Mouse (Mus musculus) adipocyte (in vitro differentiated cells): ENCODE data around the gene Prm3.

ENCODE experiments used
- DNase-seq: peaks from one replicate; pipeline ENCODE4 v3.0.0-alpha.2; 2016; ENCODE audit warnings: low spot score

Prm3 gene

GRCm38 (mm10) chr16:10796034-10796433, 5.3 kb upstream of the Prm3 start, which contains the start of gene Prm2:
Gene Prm2, minus strand, starts transcription at chr16:10796134.
- DNase-seq = no peak

GRCm38 (mm10) chr16:10788866-10789265, 1.8 kb downstream of the Prm3 start:
- DNase-seq = no peak

- DNase-seq = no peak
Observed at GRCm38 (mm10) chr16:10788271-10788670, 2.4 kb downstream of the Prm3 start, which contains the start of gene Tnp2. Gene Tnp2, minus strand, starts transcription at chr16:10788660.

- no peak for DNase-seq
Observed at GRCm38 (mm10) chr16:10787548-10788058, 3.1 kb downstream of the Prm3 start.

GRCm38 (mm10) chr16:10786782-10787547, 3.7 kb downstream of the Prm3 start:
- DNase-seq = peak; percentile 36

GRCm38 (mm10) chr16:10786288-10786687, 4.4 kb downstream of the Prm3 start:
- peak; percentile 96 for DNase-seq

- peak; percentile 96 for DNase-seq
Observed at GRCm38 (mm10) chr16:10785371-10786231, 5.1 kb downstream of the Prm3 start, which contains the start of gene Socs1. Gene Socs1, minus strand, starts transcription at chr16:10785536.

- DNase-seq = peak; percentile 89
Observed at GRCm38 (mm10) chr16:10784793-10785370, 5.8 kb downstream of the Prm3 start.

GRCm38 (mm10) chr16:10783883-10784792, 6.6 kb downstream of the Prm3 start:
- peak; percentile 47 for DNase-seq

GRCm38 (mm10) chr16:10783451-10783850, 7.3 kb downstream of the Prm3 start:
- DNase-seq = no peak

GRCm38 (mm10) chr16:10783152-10783434, 7.6 kb downstream of the Prm3 start:
- peak; percentile 47 for DNase-seq

GRCm38 (mm10) chr16:10782377-10783151, 8.2 kb downstream of the Prm3 start:
- no peak for DNase-seq

- DNase-seq = no peak
Observed at GRCm38 (mm10) chr16:10781862-10782371, 8.8 kb downstream of the Prm3 start.

- no peak for DNase-seq
Observed at GRCm38 (mm10) chr16:10780631-10781120, 10.0 kb downstream of the Prm3 start.

- DNase-seq = peak; percentile 33
Observed at GRCm38 (mm10) chr16:10777579-10778160, 13.0 kb downstream of the Prm3 start.

- no peak for DNase-seq
Observed at GRCm38 (mm10) chr16:10776322-10776721, 14.4 kb downstream of the Prm3 start.

GRCm38 (mm10) chr16:10774726-10775125, 16.0 kb downstream of the Prm3 start:
- DNase-seq = peak; percentile 40

- DNase-seq = no peak
Observed at GRCm38 (mm10) chr16:10773543-10773942, 17.2 kb downstream of the Prm3 start.

GRCm38 (mm10) chr16:10771769-10772510, 18.8 kb downstream of the Prm3 start:
- DNase-seq = no peak
